Mouse (Mus musculus) small intestine, adult 2 months (tissue): Measurements from ENCODE around the gene Fut4. TPM values are rescaled to one million over a fixed set of nuclear protein-coding genes. Genes with fewer than 3 reads are reported as not detected.

ENCODE experiments used
- H3K27ac ChIP-seq: fragments of 200-500 bp; 2 replicates; pipeline ENCODE4 v1.5.1; 2012; ENCODE audit warnings: low read depth, low read length, control low read depth, inconsistent platforms; ENCODE audit not compliant: insufficient read depth
- H3K27me3 ChIP-seq: fragments of 200-500 bp; 2 replicates; pipeline ENCODE4 v1.6.1; 2012; ENCODE audit warnings: mild to moderate bottlenecking, moderate library complexity, low read length, inconsistent platforms; ENCODE audit not compliant: control insufficient read depth, insufficient read depth
- H3K36me3 ChIP-seq: fragments of 200-500 bp; 2 replicates; pipeline ENCODE4 v1.6.1; 2012; ENCODE audit warnings: mild to moderate bottlenecking, low read length, control low read depth, inconsistent platforms; ENCODE audit not compliant: control insufficient read depth, insufficient read depth
- H3K4me1 ChIP-seq: fragments of 200-500 bp; 2 replicates; pipeline ENCODE4 v1.6.1; 2012; ENCODE audit warnings: low read length, inconsistent platforms, mixed read lengths; ENCODE audit not compliant: control insufficient read depth, insufficient read depth, insufficient read length
- H3K4me3 ChIP-seq: fragments of 200-500 bp; 2 replicates; pipeline ENCODE4 v1.5.1; 2012; ENCODE audit warnings: low read depth, mild to moderate bottlenecking, control low read depth, inconsistent platforms, low read length, moderate library complexity
- CTCF ChIP-seq: fragments of 200-500 bp; IDR thresholded peaks from 2 replicates; pipeline ENCODE4 v1.5.1; 2012; ENCODE audit warnings: low read depth, mild to moderate bottlenecking, control low read depth, inconsistent platforms, low read length, moderate library complexity, mixed read lengths; ENCODE audit not compliant: insufficient replicate concordance, insufficient read length; ENCODE audit errors: extremely low read depth
- POLR2A ChIP-seq: fragments of 200-500 bp; IDR thresholded peaks from 2 replicates; pipeline ENCODE4 v1.6.1; 2012; ENCODE audit warnings: low read depth, mild to moderate bottlenecking, control low read depth, inconsistent platforms, low read length, moderate library complexity
- WGBS: fragments of 180-500 bp; shearing (Covaris S2); methylation state at CpG from one replicate; pipeline ENCODE4 v1.1.7; 2018; 5-methylcytosine and 5-hydroxymethylcytosine counted together
- polyA plus RNA-seq: library from polyadenylated mRNA; depleted of rRNA; stranded (reverse); fragments of >200 nt; gene quantifications from 2 replicates; pipeline ENCODE4 v1.2.3, GENCODE M21; 2012

Fut4 gene
- polyA plus RNA-seq, 1 experiment = 15.8 TPM

DNA sequence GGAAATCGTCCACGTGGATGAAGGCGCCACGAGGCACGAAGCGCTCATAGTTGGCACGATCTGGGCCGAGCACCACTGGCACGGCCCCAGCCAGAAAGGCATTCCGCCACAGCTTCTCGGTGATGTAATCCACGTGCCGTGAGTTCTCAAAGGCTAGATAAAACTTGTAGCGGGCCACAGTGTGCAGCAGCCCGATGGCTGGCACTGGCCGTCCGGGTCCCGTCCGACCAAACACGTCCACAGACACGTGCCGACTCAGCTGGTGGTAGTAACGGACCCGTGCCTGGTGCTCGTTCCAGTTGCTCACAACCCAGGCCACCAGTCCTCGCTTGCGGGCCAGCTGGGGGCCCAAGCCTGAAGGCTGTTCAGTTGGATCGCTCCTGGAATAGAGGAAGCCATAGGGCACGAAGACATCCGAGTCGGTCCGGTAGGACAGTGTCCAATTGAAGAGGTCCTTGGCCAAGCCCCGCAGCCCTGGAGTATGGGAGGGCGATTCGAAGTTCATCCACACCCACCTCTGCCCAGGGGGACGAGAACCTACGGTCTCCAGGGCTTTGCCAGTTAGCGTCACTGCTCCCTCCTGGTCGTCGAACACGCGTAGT is 1.2 kb downstream of the Fut4 start:
- no peaks in the 10 kb centered on the region for H3K27me3 ChIP-seq
- H3K4me1 ChIP-seq = peaks cover 33% of the 10 kb centered on the region
- peak overlapping the region; percentile 26 for H3K27ac ChIP-seq
- 69% methylated on average over 42 of the region's 42 CpGs for WGBS
- no peak for TF ChIP-seq POLR2A
- TF ChIP-seq CTCF = no peak
- H3K4me3 ChIP-seq = peak overlapping the region; percentile 73
- H3K36me3 ChIP-seq = no peaks in the 10 kb centered on the region

DNA sequence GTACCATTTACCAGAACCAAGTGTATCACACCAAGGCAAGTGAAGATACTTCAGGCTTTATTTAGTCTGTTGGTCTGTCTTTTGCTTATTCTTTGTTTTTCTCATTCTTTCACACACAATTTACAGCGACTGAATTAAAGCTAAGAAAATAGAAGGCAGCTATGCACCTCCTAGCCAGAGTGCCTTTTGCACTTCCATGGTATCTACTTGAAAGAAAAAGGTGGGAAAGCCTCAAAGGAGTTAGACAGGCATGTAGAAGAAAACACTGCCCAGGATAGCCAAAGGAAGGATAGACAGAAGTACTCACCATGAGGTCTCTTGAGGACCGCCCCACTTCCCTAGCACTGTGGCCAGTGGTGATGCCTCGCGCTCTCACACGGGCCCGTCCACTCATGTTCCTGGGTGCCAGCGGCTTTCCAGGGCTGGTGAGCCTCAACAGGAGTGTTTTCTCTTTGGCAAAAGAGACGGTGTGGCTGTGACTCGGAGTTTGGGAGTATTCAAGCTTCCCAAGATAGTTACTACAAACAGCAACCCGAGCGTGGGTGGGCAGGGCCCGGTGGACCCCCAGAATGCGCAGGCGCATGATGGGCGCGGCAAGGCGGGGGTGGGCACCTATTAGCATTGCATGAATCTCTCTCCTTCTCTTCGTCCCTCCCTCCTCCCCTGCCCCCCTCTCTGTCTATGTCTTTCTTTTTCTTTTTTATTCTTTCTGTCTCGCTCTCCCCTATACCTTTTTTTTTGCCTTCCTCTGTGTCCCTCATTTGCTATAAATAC is 11.9 kb downstream of the Fut4 start, which contains the start of gene Piwil4:
Gene Piwil4 (minus strand): TSS at position 583 of the 774 bp plus-strand sequence.
- no peaks in the 10 kb centered on the region for H3K36me3 ChIP-seq
- no peak within 1 kb of the TSS for H3K27ac ChIP-seq
- WGBS = 88% methylated on average over 19 of the region's 19 CpGs
- no peak within 1 kb of the TSS for H3K4me3 ChIP-seq
- no peak for TF ChIP-seq POLR2A
- no peak for TF ChIP-seq CTCF
- H3K27me3 ChIP-seq = no peaks in the 10 kb centered on the region
- peaks cover 14% of the 10 kb centered on the region; the same call in 1 of the 2 replicates for H3K4me1 ChIP-seq

DNA sequence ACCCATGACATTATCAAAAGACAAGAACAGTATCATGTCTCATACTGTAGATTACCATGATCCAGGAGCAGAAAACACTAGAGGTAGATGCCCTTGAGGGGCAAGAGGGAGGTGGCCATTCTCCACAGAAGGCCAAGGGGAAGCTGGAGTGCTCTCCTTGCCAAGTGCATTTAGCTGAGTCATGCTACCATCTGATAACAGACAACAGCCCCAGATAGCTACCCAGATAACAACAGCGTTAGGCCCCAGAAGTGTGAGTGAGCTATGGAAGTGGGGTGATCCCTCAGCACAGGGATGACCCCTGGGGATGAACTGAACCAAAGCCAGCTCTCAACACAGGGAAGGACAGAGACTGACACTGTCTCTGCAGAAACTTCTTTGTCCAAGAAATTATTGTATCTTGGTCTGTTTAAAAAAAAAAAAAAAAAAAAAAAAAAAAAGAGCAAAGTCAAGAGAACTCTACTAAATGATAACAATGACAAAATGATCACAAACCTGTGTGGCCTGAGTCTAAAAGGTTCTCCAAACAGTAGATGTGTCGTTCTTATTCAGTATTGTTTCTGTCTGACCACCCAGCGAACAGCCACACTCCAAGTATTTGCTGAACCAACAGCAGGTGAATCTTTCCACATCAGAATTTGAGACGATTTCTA is 12.6 kb downstream of the Fut4 start:
- Histone ChIP-seq H3K4me1 (peaks cover 12% of the 10 kb centered on the region; the same call in 1 of the 2 replicates), H3K27me3 (no peaks in the 10 kb centered on the region), H3K4me3 (no peak overlapping the region), H3K27ac (no peak overlapping the region), H3K36me3 (no peaks in the 10 kb centered on the region)
- WGBS = 74% methylated on average over 4 of the region's 4 CpGs
- TF ChIP-seq CTCF (no peak), POLR2A (no peak)

DNA sequence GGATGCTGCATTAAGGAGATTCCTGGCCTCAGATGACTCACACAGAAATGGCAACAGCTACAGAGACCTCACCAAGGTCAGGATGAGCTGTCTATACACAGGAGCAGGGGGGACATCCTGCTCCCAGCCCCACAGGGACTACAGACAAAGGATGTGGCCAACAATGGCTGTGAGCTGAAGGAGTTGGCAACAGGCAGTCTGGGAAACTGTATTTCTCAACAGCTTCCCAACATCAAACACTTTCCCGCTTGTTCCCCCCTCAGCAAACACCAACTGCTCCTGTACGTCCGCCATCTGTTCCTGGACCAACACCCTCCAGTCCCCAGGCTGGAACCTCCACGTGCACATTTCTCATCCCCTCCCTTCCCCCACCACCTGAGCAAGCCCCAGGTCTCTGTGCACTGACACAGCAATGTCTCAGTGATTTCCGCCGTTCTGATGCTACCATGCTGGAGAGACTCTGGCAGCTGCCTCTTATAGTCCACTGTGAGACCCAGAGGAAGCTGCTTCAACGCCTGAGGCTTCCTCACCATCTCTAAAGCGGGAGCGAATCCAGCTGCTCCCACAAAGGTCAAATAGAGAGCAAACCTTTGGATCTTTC is 21.2 kb downstream of the Fut4 start:
- peaks cover 3% of the 10 kb centered on the region; the same call in 1 of the 2 replicates for H3K4me1 ChIP-seq
- H3K27ac ChIP-seq = no peak overlapping the region
- TF ChIP-seq CTCF (no peak), POLR2A (no peak)
- H3K27me3 ChIP-seq = no peaks in the 10 kb centered on the region
- no peak overlapping the region for H3K4me3 ChIP-seq
- WGBS = 54% methylated on average over 9 of the region's 9 CpGs
- no peaks in the 10 kb centered on the region for H3K36me3 ChIP-seq

DNA sequence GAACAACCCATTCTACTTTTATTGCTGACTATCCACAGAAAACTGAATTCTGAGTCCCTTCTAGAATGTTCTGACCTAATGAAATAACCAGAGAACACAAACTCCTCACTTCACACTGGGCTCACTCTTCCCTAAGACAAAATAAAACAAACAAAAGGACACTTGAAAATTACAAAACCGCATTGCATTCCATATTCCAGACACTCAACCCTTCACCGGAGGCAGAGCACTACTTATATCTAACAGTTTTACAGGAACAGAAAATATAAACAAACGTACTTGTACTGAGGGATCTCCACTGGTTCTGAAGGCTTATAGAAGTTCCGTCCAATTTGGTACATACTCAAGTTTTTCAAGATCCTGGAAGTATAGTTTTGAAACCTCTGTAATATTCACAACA is 23.8 kb downstream of the Fut4 start:
- 78% methylated on average over 4 of the region's 4 CpGs for WGBS
- TF ChIP-seq POLR2A (no peak), CTCF (no peak)

DNA sequence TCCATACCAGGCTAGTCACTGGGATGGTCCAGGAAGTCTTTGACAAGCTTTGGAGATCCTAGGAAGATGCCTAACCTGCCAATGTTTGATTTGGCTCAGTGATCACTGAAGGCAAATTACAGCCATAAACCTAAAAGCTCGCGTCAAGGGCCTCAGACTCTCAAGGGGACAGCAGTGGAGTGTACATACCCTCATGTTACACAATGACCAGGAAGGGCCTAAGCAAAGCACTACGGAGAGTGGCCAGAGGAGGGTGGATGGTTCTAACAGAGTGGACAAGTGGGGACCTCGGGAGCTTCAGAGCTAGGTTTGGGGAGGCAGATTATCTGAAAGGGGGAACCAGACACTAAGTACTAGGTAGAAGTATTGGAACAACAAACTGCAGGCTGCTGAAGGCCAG is 25.6 kb downstream of the Fut4 start:
- no peaks in the 10 kb centered on the region for H3K36me3 ChIP-seq
- H3K4me1 ChIP-seq = peaks cover 6% of the 10 kb centered on the region; the same call in 1 of the 2 replicates
- H3K27ac ChIP-seq = no peak overlapping the region
- no peak overlapping the region for H3K4me3 ChIP-seq
- no peak for TF ChIP-seq POLR2A
- TF ChIP-seq CTCF = no peak
- no peaks in the 10 kb centered on the region for H3K27me3 ChIP-seq
- WGBS = 35% methylated on average over 4 of the region's 4 CpGs

More for the DNA sequence above, 23.8 kb downstream of the Fut4 start:
- Histone ChIP-seq H3K27me3 (no peaks in the 10 kb centered on the region), H3K36me3 (no peaks in the 10 kb centered on the region), H3K4me3 (no peak overlapping the region), H3K27ac (no peak overlapping the region), H3K4me1 (peaks cover 6% of the 10 kb centered on the region; the same call in 1 of the 2 replicates)
